Mouse (Mus musculus): Measurements from ENCODE around the gene Gm49450. TPM values are rescaled to one million over a fixed set of nuclear protein-coding genes. Genes with fewer than 3 reads are reported as not detected.
A peak's percentile ranks its signal among the peaks of the same experiment; 100 is the strongest.
"Not testable (repeated sequence)": the region's sequence is repeated elsewhere in the genome, so short reads cannot be mapped to it uniquely, and the experiment has no call there.

Gm49450 gene
- total RNA-seq, 4 experiments from 2014 or later = not detected

DNA sequence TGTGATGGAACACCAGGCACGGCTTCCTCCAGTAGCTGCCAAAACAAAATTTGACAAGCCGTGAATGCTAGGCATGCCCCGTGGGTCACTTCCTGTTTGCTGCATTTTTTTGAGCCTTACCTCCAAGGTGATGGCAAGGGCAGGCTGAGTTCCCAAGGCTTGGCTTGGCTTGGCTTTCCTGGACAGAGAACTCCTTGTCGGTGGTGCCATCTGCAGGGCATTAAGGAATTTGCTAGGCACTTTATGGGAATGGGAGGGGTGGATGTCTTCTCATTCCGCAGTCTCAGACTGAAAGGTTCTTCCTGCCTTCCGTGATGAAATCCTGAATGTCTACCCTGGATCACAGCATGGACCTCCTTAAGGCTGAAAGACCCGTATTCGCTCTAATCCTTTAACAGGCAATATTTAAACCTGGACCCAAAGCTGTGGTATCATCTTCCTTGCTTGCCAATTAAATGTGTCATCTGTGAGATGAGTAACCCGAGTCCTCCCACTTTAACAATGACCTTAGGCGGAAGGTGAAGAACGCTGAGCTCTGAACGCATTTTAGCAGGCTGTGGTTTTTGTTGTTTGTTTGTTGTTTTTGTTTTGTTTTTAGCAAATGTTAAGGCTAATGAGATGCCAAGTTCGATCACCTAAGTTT is 24.6 kb downstream of the Gm49450 start:
- DNase-seq (ENCODE audit: low spot score in 2 of 2) = peak; percentile 41 to 53

DNA sequence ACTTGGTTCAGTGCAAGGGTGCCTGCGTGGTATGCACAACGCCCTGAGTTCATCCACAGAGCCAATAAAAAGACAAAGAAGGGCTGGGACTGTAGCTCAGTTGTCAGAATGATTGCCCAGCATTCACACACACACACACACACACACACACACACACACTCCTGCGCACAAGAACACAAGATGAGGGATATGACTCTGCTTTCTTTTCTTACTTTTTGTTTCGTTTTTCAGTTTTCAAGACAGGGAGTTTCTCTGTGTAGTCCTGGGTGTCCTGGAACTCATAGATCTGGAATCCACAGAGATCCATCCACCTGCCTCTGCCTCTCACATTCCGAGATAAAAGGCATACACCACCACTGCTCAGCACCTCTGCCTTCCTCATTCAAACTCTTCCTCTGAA is 25.8 kb downstream of the Gm49450 start:
- no peak for DNase-seq (ENCODE audit: low spot score in 2 of 2)

DNA sequence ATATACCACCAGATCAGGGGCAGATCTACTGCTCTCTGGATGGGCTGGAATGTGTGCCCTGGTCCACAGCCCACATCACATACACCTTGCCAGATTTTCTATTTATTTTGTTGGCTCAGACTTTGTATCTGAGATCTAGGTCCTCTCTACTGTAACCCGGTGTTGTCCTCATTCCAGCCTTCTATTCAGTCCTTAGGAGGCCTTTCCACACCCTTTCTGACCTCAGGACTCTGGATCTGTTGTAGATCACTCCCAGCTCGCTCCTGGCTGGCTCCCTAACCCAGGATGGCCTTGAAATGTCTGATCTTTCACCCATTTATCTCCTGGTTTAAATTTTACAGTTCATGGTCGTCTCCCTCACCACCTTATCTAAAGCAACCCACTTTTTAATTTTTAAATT is 28.7 kb downstream of the Gm49450 start:
- DNase-seq (ENCODE audit: low spot score in 2 of 2) = no peak

DNA sequence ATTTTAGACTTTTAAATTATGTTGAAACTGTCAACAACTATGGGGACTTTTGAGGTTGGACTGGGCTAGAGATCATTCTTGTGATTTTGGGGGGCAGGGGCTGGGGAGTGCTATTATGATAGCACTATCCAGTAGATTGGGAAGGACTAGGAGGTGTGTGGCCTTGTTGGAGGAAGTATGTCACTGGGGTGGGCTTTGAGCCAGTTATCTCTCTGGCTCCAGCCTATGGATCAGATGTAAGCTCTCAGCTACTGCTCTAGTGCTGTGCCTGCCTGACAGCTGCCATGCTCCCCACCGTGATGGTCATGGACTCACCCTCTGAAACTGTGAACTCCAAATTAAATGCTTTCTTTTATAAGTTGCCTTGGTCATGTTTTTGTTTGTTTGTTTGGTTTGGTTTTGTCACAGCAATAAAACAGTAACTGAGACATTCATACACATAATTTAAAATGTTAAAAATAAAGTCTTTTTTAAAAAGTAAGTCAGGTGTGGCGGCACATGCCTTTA is 30.3 kb downstream of the Gm49450 start:
- DNase-seq (ENCODE audit: low spot score in 2 of 2) = no peak

DNA sequence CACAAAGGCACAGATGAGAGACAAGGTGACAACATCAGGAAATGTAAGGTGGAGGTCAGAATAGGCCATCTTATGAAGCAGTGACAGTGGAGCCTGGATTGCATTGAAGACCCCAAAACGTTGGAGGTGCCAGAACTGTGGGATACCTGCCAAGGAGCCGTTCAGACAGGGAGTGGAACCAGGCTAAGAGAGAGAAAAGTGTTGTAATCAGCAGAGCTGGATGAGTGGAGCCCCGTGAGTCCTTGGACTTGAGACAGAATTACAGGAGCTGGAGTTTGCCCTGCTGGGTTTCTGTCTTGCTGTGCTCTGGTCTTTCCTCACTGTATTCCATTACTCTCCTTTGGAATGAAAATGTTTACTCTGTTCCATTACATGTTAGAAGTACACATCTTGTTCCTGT is 30.8 kb downstream of the Gm49450 start:
- no peak for DNase-seq (ENCODE audit: low spot score in 2 of 2)

DNA sequence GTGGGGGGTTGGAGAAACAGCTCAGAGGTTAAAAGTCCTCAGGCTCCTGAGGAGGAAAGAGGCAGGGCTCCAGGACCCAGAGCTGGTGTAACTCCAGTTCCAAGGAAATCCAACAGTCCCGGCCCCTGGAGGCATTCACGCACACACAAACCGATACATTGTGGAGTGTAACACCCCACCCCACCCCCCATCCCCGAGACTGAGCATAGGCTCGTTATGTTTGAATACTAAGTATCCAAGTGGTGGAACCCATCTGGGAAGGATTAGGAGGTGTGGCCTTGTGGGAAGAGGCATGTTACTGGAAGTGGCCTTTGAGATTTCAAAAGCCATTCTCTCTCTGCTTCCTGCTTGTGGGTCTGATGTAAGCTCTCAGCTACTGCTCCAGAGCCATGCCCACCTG is 31.8 kb downstream of the Gm49450 start:
- DNase-seq (ENCODE audit: low spot score in 2 of 2) = no peak

DNA sequence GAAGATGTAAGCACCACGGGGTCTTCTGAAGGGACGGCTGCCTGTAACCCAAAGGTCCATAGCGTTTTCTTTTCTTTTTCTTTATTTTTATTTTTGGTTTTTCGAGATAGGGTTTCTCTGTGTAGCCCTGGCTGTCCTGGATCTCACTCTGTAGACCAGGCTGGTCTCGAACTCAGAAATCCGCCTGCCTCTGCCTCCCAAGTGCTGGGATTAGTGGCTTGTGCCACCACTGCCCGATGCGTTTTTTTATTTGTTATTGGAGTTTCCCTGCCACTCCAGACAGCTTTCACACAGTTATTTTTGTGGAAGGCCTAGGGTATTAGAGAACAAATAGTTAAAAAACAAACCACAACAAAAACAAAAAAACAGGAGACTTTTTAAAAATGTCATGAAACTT is 34.9 kb downstream of the Gm49450 start:
- not testable (repeated sequence) for DNase-seq (ENCODE audit: low spot score in 2 of 2)

DNA sequence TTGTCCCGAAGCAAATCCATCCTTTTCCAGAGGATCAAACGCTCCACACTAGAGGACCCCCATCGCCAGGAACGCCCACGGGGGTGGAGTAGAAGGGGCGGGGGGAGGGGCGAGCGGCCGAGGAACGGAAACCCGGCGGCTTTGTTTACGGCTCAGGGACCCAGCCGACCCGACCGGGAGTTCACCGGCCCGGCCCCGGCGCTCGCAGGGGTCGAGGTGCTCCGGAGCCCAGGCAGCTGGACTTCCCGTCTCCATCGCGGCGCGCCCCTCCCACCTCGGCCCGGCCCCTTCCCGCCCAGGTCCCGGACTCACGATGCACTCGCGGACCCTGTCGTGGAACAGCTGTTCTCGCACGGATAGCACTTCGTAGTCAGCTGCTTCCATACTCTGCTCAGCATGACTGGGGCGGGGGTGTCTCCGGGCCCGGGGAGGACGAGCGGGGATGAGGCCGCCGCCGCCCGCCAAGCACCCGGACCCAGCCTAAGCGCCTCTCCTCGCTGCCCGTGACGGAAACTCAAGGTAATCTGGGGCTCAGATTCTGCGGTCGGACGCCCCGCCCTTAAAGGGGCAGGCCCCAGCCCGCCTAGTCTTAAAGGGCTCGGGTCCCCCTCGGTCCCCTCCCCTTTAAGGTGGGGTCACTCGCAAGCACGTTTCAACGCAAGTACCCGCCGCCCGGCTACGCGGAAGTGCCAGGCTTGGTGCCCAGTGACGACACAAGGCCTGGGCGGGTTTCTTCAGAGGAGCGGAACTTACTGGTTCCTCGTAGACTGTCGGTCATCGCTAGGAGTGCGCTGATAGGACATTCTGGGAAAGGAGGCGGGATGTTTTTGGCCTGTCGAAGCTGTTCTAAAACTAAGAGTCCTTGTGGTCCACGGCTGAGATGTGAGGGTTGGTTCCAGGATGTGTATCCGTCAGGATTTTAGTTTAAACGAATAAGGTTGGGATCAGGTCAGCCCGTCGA is 35.5 kb downstream of the Gm49450 start, which contains the start of gene Lmbr1l:
Lmbr1l (minus strand) TSS at position 694 of the 961 bp plus-strand sequence.
- peak; percentile 98 to 99 for DNase-seq (ENCODE audit: low spot score in 2 of 2)

DNA sequence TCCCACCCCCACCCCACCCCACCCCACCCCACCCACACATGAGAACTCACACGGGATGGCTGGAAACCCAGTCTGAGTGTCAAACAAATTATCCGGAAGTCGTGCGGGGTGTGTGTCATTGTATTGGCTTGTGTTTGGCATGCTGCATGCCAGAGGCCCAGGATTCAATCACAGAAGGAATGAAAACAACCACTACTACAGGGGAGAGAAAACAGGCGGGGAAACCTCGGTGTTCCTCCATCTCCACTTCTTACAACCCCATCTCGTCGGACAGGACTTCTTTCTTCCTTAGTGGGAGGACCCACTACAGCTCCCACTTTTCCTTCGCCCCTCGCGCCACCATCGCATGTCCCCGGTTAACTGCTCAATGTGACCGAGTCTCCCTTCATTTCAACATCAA is 36.3 kb downstream of the Gm49450 start:
- DNase-seq (ENCODE audit: low spot score in 2 of 2) = no peak

DNA sequence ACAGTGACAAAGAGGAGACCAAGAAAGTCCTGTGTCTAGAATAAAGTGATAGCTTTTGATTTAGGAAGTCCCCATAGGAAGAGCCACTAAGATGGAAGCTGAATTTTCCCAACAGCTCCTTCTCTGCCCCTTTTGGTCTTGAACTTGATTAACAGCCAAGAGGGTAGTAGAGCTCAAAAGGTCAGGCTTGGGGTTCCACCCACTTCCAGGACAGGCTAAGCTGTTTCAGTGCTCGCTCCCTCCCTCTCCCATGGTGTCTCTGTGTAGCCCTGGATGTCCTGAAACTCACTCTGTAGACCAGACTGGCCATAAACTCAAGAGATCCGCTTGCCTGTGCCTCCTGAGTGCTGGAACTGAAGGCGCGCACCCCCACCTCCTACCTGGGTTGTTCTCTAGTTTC is 37.3 kb downstream of the Gm49450 start:
- no peak for DNase-seq (ENCODE audit: low spot score in 2 of 2)

DNA sequence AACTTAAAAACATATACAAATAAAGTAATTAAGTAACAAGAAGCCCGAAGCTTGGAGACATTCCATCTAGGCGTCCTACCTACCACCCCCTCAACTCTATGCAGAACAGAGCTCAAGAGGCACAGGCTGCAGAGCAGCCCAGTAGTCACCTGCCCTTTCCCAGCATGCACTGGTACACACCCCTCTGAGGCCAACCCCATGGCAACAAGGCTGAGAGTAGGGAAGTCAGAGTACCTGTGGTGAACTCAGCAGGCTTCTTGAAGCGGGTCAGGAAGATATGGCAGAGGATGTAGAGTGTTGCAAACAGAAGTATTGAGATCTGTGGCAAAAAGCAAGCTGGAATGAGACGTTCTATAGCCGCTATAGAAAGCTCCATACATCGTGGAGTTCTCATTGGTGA is 38.4 kb downstream of the Gm49450 start:
- no peak for DNase-seq (ENCODE audit: low spot score in 2 of 2)

DNA sequence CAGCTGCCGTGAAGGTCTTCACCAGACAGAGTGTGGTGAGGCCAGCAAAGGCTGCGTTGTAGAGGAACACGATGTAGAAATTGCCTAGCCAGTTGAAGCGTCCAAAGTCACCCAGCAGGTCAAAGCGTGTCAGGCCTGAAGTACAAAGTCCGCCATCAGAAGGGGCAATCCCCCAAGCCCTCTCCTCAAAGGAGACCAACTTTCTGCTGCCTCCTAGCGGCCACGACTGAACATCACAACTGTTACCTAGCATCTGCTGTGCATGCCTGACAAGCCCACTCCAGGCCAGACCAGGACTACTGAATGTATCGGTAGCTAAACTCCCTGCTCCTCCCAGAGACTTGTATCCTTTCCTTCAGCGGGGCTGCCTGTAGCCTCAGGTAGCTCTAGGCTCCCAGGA is 48.7 kb downstream of the Gm49450 start:
- DNase-seq (ENCODE audit: low spot score in 2 of 2) = no peak

DNA sequence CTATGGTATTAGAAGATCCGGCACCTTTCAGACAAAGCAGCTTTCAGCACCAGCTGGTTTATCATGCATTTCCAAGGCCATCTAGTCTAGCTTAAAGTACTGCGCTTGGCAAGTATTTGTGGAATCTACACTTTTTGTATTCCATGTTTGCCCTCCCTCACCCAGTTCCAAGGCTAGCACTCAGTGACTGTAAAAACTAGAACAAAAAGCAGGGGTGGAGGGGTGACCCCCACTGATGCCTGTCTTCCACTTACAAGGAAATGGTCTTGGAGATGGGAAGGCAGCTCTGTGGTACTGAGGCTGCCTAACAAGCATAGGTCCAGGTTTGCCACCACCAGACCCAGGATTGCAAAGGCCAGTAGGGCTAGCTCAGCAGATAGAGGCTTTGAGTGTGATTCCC is 50.8 kb downstream of the Gm49450 start:
- no peak for DNase-seq (ENCODE audit: low spot score in 2 of 2)

DNA sequence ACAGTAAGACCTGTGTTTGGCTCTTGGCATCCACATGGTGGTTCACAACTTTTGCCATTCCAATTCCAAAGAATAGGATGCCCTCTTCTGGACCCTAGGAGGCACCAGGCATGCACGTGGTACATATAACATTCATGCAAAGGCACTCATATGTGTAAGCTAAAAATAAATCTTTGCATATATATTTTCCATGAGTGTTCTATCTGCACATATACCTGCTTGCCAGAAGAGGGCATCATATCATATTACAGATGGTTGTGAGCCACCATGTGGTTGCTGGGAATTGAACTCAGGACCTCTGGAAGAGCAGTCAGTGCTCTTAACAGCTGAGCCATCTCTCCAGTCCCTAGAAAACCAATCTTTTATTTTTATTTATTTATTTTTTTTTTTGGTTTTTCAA is 51.8 kb downstream of the Gm49450 start:
- DNase-seq (ENCODE audit: low spot score in 2 of 2) = no peak

DNA sequence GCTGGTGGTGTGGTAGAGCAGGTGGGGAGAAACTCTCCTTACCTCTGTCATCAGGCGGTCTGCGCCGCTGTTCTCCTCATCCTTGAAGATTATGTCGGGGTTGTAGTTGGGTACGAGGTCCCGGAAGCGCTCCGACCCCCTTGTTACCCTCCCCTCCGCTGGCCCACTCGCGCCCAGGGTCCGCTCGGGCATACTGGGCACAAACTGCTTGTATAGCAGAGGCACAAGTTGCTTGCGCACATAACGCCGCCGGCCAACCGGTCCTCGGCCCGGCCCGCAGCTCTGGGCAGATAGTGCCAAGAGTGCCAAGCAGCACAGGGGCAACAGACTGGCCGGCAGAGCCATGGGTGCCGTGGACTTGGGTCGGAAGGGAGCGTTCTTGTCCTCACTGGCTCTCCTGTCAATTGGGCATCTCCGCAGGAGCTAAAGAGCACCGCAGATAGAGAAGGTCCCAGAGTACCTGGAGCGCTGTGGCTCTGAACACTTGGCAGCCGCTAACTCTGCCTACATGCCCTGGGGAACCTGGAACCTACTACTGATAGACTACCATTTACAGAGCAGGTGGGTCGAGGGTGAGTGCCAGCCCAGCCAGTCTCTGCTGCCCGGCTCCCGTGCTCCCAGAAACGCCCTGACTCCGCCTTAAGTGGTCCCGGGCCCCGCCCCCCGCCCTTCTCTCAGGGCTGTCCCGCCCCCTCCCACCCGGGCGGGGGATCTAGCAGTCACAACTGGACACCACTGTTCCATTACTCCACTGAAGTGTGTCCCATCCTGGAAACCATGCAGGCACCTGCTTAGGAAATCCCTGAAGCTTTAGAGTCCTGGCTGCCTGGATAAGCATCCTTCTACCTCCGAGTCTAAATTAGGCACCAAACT is 55.2 kb downstream of the Gm49450 start, which contains the start of gene Dhh:
Dhh (minus strand) TSS at position 613 of the 873 bp plus-strand sequence.
- DNase-seq (ENCODE audit: low spot score in 2 of 2) = no peak

DNA sequence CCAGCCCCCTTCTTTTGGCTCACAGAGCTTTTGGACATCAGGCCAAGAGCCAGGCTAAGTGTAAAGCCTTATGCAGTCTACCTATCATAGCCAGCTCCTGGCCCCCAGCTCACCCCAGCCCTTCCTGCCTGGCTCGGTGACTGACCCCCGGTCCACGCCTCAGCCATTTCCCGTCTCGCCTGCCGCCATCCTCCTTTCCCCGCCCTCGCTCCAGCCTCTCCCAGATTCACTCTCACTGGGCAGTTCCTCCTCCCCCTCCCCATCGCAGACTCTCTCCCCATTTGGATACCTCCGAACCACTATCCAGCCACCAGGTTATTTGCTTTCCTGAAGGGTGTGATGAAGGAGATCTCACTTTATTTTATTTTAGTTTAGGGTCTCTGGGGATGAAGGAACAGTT is 55.9 kb downstream of the Gm49450 start:
- no peak for DNase-seq (ENCODE audit: low spot score in 2 of 2)

DNA sequence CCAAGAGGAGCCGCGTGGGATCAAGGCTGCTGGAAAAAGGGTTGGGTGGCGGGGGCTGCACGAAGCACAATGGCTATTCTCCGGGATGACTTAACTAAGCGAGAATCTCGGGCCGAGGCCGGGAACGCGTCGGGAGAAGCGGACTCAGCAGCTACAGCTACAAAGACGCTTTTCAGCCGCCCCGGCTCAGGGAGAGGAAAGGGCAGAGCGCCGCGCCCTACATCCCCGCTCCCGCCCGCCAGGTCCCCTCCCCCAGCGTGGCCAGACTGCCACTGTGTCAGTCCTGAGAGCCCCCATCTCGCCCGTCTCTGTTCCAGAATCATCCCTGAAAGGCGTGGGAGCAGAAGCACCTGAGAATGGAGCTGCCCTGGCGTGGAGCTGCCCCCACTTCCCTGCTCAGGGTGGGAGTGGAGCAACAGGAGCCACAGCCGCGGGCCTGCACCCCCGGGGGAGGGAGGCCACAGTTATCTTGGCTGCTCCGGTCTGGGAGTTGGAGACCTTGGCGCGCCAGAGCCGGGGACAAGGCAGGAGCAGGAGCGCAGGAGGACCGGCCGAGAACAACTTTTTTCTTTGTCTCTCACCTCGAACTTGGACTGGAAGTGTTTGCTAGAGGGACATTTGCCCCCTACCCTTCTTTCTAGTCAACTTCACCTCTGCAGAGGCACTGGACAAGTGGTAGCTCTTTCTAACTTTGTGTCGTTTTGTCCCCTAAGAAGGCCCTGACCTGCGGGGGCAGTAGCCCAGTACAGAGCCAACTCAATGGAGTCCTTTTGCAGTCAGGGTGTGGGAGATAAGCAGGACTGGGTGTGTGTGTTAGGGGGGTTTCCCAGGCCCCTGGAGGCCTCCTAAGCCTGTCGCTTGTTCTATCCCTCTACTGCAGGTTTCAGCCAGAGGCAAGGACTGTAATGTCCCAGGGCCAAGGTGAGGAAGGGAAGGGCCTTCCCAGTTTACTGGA is 57.4 kb downstream of the Gm49450 start:
- no peak for DNase-seq (ENCODE audit: low spot score in 2 of 2)

DNA sequence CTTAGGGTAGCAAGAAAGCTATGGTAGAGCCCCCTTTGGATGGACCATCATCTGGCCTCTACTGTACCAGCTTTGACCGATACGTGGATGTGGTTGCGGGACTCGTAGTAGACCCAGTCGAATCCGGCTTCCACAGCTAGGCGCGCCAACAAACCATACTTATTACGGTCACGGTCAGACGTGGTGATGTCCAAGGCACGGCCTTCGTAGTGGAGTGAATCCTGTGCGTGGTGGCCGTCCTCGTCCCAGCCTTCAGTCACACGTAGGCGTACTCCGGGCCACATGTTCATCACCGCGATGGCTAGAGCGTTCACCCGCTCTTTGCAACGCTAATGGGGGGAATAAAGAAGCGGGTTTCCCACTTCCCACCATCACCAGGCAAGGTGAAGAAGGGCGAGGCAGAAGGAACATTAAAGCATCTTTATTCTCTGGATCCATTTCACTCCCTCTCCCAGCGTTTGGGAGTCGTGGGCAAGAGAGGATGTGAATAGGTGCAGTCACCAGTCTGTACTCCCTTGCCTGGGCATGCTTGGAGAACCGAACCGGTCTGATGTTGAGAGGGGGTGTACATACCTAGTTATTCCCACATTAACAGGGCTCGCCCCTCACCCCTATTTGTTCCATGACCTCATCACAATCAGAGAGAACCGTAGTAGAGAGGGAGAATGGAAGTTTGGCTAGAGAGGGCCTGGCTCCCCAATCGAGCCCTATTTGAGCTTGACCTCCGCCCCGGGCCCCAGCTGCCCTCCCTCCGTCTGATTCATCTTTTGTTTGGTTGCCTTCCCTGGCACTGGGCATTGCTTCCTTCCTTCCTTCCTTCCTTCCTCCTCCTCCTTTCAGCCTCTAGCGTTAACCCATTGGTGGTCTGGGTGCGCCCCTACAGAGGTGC is 58.4 kb downstream of the Gm49450 start:
- no peak for DNase-seq (ENCODE audit: low spot score in 2 of 2)

Data from gastrocnemius, adult 8-10 months (tissue).